Mouse (Mus musculus) spleen, adult 12 weeks (tissue): Measurements from ENCODE around the gene Gtpbp6.
A peak's percentile ranks its signal among the peaks of the same experiment; 100 is the strongest.
"Not testable (repeated sequence)": the region's sequence is repeated elsewhere in the genome, so short reads cannot be mapped to it uniquely, and the experiment has no call there.

Source experiments
- DNase-seq: peaks from one replicate; pipeline ENCODE4 v3.0.0; 2022; ENCODE audit warnings: low spot score

Gene Gtpbp6

DNA sequence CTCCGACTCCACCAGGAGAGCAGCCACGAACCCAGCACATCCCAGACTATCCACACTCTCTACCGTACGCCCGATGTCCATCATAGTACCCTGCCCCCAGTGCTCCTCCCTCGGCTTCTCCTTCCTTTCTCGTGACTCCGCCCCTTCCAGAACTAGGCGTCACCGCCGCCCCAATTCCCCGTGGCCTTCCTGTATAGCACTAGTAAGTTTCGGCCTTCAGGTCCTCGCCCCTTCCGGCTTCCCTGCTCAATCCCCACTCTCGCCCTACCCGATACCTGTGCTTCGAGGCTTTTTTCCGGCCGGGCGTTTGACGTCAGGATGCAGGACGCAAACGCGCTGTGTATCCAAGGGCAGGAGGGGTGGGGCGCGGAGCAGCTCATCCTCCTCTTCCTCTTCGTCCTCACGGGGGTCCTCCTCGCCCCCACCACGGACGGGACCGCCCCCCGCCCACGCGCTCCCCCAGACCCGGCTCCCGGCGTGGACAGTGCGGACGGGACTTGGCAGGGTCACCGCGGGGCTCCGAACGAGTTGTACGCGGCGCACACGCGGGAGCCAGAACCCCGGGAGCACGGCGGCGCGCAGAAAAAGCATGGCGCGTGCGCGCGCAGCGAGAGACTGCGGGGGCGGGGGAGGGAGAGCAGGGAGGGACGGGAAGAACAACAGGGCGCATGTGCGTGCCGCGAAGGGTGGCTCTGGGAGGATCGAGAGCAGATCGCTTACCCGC is at the start of gene Gtpbp6:
Gene Gtpbp6 (minus strand): TSS at position 617 of the 724 bp plus-strand sequence.
- peak; percentile 70 for DNase-seq

GRCm38 (mm10) chr5:110143007-110143406 is 35.0 kb upstream of the Gtpbp6 start:
- no peak for DNase-seq

- no peak for DNase-seq
Observed at GRCm38 (mm10) chr5:110142309-110142708, 34.3 kb upstream of the Gtpbp6 start.

- DNase-seq, result no peak
Observed at GRCm38 (mm10) chr5:110140424-110140823, 32.4 kb upstream of the Gtpbp6 start.

DNA sequence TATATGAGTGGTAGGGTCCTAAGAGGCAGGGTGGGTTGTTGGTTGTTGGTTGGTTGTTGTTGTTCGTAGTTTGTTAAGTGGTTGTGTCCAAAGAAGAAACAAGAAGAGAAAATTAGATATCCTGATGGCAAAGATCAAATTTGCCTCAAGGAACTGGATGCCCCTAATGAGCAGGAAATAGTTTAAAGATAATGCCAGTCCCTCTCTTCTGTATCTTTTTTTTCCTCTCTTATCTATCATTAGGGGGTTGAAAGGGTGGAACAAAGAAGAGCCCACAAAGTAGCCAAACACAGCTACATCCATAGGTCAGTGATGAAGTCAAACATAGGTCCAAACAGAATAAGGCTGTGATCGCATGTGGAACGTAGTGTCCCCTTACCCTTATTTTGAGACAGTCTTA is 31.3 kb upstream of the Gtpbp6 start:
- no peak for DNase-seq

GRCm38 (mm10) chr5:110137816-110138215 is 29.8 kb upstream of the Gtpbp6 start:
- DNase-seq, result no peak

DNA sequence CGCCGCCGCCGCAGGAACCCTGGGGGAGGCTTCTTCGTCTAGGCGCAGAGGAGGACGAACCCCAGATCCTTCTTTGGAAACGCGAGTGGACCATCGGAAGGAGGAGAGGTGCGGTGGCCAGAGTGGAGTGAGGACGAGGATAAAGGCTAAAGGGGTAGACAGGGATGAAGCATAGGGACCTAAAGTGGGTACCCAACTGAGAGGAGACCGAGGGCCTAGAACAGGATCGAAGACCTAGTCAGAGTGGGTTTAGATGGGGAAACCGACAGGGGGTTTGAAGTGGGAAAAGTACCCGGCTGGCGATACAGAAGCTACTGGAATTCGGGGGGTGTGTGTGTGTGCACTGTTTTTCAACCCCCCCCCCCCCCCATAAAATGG is 28.1 kb upstream of the Gtpbp6 start:
- no peak for DNase-seq

DNA sequence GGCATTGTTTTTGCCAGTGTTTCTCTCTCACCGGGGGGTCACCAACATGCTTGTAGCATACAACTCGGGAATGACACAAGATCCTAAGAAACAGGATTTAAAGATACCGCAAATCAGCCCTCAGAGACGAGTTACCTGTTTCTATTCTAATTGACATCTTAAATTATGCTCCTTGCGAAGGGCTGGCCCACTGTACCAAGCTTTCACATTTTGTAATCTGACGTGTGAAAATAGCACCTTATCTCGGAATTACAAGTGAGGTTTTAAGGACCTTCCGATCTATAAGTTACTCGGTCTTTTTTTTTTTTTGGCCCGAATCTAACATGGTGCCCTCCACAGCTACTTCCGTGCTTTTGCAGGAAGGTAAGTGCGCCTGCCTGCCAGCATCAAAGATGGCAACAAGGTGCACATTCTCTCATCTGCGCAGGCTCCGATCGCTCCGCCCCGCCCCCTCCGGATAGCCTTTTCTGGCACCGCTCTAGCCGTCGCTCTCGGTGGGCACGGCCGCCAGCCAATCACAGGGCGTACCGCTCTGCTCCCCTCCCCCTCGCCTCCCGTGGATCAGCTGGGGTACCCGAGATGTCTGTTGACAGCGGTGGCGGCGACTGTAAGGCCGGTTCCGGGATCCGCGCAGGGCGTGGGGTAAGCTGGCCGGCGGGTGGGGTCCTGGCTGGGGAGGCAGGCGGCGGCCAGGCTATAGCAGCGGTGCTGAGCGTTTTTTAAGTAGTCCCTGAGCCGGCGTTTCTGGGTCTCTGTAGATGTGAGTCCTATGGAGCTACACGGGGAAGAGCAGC is 27.5 kb upstream of the Gtpbp6 start, which contains the start of gene Chfr:
Gene Chfr (plus strand): TSS at position 550 of the 794 bp plus-strand sequence.
- peak; percentile 97 for DNase-seq

DNA sequence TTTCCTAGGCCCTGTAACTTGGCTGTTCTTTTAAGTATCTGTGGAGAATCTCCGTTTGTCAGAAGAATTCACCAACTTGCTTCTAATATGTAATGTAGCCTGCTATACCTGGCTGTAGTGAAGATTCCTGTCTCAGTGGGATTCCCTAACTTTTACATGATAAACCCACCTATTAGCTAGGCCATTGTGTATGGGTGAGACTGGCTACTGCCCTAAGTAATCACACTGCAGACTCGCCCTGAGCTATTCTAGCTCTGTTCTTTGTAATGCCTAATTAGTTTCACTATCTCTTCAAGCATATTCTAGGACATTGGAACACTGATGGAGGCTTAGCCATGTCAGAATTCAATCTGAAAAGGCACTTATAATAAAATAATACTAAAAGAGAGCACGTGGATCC is 14.4 kb upstream of the Gtpbp6 start:
- DNase-seq, result not testable (repeated sequence)

GRCm38 (mm10) chr5:110109991-110110441 is 2.0 kb upstream of the Gtpbp6 start, which contains the start of gene Zfp605:
Gene Zfp605 (plus strand): TSS chr5:110110092.
- peak; percentile 52 for DNase-seq

DNA sequence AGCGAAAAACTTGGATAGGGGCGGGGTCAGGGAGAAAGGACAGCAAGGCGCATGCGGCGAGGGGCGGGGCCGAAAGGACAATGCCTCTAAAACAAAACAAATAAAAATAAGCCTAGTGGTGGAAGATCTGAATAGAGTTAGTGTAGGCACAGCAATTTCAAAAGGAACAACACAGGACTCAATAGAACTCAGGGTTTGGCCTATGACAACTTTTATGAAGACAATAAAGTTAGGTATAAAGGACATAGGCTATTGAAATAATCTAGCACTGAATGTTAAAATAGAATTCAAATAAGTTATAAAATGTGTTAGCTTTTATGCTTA is 270 bp upstream of the Gtpbp6 start:
- DNase-seq, result peak; percentile 78

DNA sequence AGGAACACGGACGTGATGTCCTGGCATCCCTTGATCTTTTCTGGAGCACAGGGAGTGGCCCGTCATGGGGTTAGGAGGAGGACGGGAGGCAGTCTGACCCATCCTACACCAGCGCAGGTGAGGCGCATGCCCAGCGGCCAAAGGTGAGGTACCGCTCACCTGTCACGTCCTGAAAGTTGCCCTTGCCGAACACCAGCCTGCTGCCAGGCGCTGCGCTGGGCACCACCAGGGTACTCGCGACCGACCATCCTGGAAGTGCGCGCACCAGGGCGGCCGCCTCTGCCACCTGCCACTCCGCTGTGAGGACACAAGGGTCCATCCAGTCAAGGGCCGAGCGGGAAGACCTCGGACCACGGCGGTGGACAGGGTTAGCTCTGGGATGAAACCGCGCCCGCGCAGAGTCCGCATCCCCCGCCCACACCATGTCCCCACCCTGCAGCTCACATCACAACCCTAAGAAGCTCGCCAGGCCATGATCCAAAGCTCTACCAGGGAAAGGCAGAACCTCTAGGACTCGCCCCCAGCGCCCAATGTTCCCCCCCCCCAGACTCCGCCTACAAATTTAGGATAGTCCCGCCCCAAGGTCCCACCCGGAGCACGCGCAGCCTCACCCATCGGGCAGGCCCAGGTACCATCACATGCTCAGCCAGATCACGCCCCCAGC is 964 bp downstream of the Gtpbp6 start:
- no peak for DNase-seq

DNA sequence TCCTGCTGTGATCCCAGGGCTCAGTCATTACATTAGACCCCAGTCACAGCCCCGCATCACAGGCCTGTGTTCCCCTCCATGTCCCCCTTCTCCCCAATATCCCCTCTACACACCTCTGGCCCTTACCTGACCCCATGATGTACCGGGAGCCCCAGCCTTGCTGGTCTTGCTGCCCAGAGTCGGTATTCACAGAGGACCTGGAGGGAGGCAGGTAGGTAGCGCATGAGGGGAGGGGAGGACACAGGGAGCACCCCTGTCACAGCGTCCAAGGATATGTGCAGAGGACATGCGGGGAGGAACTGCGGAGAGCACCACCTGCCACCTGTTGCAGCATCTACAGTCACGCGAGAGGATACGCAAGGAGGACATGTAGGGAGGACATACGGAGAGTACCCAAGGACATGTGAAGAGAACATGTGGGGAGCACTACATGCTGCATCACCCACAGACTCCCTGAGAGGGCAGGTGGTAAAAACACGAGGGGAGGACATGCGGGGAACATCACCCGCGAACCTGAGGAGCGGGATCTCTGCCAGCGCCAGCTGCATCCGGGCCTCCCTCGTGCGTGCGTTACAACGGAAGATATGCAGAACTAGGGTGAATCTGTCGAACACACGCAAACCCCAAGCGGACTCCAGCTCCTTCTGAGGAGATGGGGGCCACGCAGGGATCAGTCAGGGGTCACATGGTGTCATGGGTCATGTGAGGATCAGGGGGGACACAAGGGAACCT is 1.7 kb downstream of the Gtpbp6 start:
- DNase-seq, result no peak

DNA sequence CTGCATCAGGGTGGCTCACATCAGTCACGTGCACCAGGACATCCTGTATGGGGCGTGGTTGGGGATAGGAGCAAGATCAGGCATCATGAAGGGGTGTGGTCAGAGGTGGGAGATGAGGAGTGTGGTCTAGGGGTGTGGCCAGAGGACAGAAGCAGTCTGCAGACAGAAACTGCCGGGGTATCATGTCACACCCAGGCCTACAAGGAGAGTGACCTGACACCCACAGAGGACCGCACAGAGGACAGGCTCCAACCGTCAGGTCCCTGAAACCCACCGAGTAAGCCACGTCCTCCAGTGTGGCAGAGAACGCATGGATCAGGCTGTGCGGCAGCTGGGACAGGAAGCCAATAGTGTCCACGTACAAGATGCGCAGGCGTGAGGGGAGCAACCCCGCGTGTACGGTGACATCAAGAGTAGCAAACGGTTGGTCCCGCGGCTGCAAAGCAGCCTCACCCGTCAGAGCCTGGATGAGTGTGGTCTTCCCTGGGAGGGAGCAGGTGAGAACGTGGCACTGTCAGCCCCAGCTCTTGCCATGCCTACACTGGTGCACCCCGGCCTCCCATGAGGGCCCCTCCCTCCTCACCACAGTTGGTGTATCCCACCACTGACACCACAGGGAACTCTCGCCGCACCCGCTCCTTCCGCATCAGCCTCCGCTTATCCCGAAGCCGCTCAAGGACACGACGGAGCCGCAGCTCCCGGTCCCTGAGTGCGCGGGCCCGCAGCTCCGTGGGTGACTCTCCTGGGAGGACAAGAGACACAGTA is 3.2 kb downstream of the Gtpbp6 start:
- DNase-seq, result no peak

- DNase-seq, result no peak
Observed at GRCm38 (mm10) chr5:110103901-110104615, 3.9 kb downstream of the Gtpbp6 start.

GRCm38 (mm10) chr5:110102853-110103625 is 5.0 kb downstream of the Gtpbp6 start:
- no peak for DNase-seq

GRCm38 (mm10) chr5:110102429-110102828 is 5.6 kb downstream of the Gtpbp6 start:
- no peak for DNase-seq

DNA sequence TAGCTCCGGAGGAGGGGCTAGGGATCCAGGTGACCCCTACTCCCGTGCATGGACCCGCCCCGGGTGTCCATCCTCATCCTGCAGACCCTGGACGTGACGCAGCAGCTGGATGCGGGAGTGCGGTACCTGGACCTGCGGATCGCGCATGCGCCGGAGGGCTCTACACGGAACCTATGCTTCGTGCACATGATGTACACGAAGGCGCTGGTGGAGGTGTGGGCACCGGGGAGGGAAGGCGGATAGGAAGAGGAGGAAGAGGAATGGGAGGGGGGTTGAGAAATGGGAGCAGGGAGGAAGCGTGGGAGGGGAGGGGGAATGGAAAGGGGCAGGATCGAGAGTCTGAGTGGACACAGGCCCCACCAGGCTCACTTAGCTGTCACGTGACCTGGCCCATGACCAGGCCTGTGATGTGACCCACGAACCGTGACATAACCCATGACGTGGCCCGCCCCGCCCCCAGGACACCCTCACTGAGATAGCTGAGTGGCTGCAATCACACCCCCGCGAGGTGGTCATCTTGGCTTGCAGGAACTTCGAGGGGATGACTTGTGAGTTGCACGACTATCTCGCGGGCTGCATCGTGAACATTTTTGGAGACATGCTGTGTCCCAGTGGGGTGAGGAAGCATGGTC is 6.2 kb downstream of the Gtpbp6 start:
- no peak for DNase-seq

DNA sequence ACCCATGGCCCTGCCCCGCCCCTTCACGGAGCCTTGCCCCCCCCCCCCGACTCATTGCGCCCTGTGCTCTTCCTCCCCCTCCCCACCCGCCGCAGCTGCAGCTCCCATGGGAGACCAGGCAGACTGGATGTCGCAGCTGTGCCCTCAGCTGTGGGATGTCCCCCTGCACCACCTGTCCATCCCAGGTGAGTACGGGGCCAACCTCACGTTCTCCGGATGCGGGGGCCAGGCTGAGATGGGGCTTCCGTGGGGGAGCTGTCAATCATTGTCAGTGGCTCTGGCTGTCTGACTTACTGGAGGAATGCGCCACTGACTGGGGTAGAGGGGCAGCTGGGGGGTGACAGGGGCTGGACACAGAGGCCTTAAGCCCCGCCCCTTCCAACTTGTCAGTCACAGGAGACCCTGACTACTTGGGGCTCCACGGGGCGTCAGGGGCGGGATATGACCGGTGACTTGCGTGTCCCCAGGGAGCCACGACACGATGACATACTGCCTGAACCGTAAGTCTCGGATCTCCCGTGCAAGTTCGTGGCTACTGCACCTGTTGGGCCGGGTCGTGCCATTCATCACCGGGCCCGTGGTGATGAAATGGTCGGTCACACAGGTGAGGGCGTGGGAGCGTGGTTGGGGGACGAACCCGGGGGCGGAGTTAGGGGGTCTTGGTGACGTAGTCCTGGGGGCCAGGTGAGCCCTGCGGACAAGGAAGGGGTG is 6.9 kb downstream of the Gtpbp6 start:
- no peak for DNase-seq
